Mouse (Mus musculus) forebrain, embryonic 16.5 days (tissue): ENCODE measurements around the gene Gm49416. TPM values are rescaled to one million over a fixed set of nuclear protein-coding genes. Genes with fewer than 3 reads are reported as not detected.

ENCODE experiments used
- ATAC-seq: fragments of 200-750 bp; cut with Nextera tagmentation; 2 replicates; pipeline ENCODE4 v1.8.0; 2017; ENCODE audit warnings: mild to moderate bottlenecking, moderate library complexity
- H3K27ac ChIP-seq: fragments of 300-500 bp; sonication (generic); 2 replicates; pipeline ENCODE4 v1.5.1; 2014; ENCODE audit warnings: low read length, control low read depth
- H3K27me3 ChIP-seq: fragments of 300-500 bp; sonication (generic); replicated peaks from 2 replicates; pipeline ENCODE4 v1.6.1; 2014; ENCODE audit warnings: low read length; ENCODE audit not compliant: control insufficient read depth, insufficient read depth
- H3K36me3 ChIP-seq: fragments of 300-500 bp; sonication (generic); 2 replicates; pipeline ENCODE4 v1.6.1; 2014; ENCODE audit not compliant: control insufficient read depth, insufficient read depth
- H3K4me1 ChIP-seq: fragments of 300-500 bp; sonication (generic); replicated peaks from 2 replicates; pipeline ENCODE4 v1.6.1; 2014; ENCODE audit warnings: low read length; ENCODE audit not compliant: control insufficient read depth, insufficient read depth
- H3K4me2 ChIP-seq: fragments of 300-500 bp; sonication (generic); 2 replicates; pipeline ENCODE4 v1.6.1; 2014; ENCODE audit warnings: mild to moderate bottlenecking, low read length, control low read depth
- H3K4me3 ChIP-seq: fragments of 300-500 bp; sonication (generic); replicated peaks from 2 replicates; pipeline ENCODE4 v1.5.1; 2014; ENCODE audit warnings: mild to moderate bottlenecking, low read length, control low read depth
- H3K9ac ChIP-seq: fragments of 300-500 bp; sonication (generic); replicated peaks from 2 replicates; pipeline ENCODE4 v1.6.1; 2014; ENCODE audit warnings: low read depth, low read length, control low read depth
- H3K9me3 ChIP-seq: fragments of 300-500 bp; sonication (generic); 2 replicates; pipeline ENCODE4 v1.6.1; 2016; ENCODE audit warnings: low read length; ENCODE audit not compliant: control insufficient read depth
- WGBS: fragments of 180-500 bp; shearing (Covaris S2); extraction: QIAGEN DNeasy Blood & Tissue Kit; methylation state at CpG from one replicate; pipeline ENCODE4 v1.1.7; 2014; 5-methylcytosine and 5-hydroxymethylcytosine counted together
- polyA plus RNA-seq: library from polyadenylated mRNA; unstranded; fragments of >200 nt; fragmentation: Nextera tagmentation; extraction: Ambion mirVana; gene quantifications from 2 replicates; pipeline ENCODE4 v1.2.1, GENCODE M21; 2015

The Gm49416 gene
- polyA plus RNA-seq, 1 experiment from 2014 or later: 0.34 TPM

DNA sequence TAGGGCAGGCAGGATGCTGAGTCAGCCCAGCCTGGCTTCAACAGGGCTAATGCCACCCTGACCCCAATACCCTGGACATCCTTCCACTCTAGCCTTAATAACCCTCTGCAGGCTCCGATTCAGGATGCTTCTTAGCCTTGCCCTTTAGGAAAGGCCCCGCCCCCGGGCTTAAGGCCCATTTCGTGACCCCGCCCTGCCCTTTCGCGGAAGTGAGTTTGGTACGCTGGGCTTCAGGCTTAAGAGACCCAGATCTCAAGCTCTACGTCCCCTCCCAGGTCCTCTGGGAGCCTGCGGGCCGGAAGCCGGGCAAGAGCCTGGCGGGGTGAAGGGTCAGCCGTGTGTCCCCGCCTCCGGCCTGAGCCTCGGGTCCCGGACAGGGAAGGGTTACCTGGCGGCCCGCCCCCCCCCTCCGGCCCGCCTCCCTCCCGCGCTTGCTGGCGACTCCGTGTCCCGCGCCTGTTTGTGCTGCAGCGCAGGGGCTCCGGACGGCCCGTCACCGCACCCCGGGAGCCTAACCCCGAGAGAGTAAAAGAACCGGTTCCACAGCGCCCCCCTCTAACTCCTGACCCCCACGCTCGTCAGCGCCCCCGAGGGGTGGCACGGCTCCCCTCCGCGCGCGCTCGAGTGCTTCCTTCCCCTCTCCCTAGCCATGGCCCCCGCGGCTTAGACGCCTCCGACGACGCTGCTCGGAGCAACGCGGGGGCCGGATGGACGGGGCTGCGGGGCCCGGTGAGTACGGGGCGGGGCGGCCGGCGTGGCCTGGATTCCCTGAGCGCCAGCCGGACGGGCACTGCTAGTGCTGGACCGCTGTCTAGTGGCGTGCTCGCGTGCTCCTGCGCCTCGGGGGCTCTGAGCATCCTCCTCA lies 40.7 kb downstream of the Gm49416 start, which contains the start of the genes Rom1 and Eml3:
Rom1 (minus strand) TSS at position 133 of the 865 bp plus-strand sequence.
Eml3 (plus strand) TSS at position 329 of the 865 bp plus-strand sequence.
- H3K27ac ChIP-seq: no peak within 1 kb of the TSS
- peak; percentile 61 for ATAC-seq
- under 1% methylated on average over 60 of the region's 74 CpGs for WGBS
- peaks cover 2% of the 10 kb centered on the region for H3K36me3 ChIP-seq
- peak within 1 kb of the TSS; percentile 42 for H3K4me3 ChIP-seq
- H3K4me2 ChIP-seq: peak within 1 kb of the TSS; percentile 57
- H3K9ac ChIP-seq: peak within 1 kb of the TSS; percentile 56
- peaks cover 13% of the 10 kb centered on the region for H3K4me1 ChIP-seq
- no peaks in the 10 kb centered on the region for H3K9me3 ChIP-seq
- no peaks in the 10 kb centered on the region for H3K27me3 ChIP-seq

DNA sequence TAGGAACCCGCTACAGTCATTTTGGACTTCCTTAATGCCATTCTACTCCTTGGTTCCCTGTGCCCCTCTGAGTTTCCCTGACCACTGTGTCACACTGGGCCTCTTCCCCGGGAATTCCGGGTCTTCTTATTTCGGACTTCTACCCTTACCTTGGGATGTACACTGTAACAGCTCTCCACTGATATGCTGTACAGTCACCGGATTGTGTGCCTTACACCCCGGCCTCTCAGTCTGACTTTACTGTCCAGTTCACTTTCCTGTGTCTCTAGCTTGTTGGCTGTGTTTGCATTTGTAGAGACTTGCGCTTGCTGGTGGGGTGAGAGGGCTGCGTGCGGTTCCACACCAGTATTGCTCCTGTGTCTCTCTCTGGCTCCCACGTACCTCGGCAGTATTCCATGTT lies 41.4 kb downstream of the Gm49416 start:
- WGBS: 14% methylated on average over 11 of the region's 11 CpGs
- H3K4me1 ChIP-seq: peaks cover 13% of the 10 kb centered on the region
- peak overlapping the region; percentile 56 for H3K9ac ChIP-seq
- no peaks in the 10 kb centered on the region for H3K9me3 ChIP-seq
- H3K36me3 ChIP-seq: peaks cover 2% of the 10 kb centered on the region
- no peak for ATAC-seq
- peak overlapping the region; percentile 57 for H3K4me2 ChIP-seq
- H3K27ac ChIP-seq: no peak overlapping the region
- H3K27me3 ChIP-seq: no peaks in the 10 kb centered on the region
- H3K4me3 ChIP-seq: peak overlapping the region; percentile 42

DNA sequence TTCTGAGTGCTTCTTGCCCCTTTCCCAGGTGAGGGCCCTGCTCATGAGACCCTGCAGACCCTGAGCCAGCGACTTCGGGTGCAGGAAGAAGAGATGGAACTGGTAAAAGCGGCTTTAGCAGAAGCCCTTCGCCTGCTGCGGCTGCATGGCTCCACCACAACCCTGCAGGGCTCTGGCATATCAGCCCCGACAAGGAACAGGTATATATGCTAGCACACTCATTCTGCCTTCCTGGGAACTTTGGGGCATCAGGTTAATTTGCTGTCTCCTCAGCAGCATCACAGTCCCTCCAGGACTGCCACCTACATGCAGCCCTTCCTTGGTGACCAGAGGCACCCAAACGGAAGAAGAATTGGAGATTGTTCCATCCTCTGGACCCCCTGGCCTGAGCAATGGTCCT lies 42.0 kb downstream of the Gm49416 start:
- no peak for ATAC-seq
- no peak overlapping the region; the same call in 1 of the 2 replicates for H3K4me2 ChIP-seq
- H3K27me3 ChIP-seq: no peaks in the 10 kb centered on the region
- WGBS: 84% methylated on average over 7 of the region's 7 CpGs
- H3K4me1 ChIP-seq: peaks cover 13% of the 10 kb centered on the region
- H3K36me3 ChIP-seq: peaks cover 2% of the 10 kb centered on the region
- H3K9me3 ChIP-seq: no peaks in the 10 kb centered on the region
- no peak overlapping the region for H3K4me3 ChIP-seq
- no peak overlapping the region for H3K27ac ChIP-seq
- H3K9ac ChIP-seq: no peak overlapping the region

- Histone ChIP-seq H3K9ac (no peak overlapping the region), H3K27ac (no peak overlapping the region), H3K9me3 (no peaks in the 10 kb centered on the region), H3K4me3 (no peak overlapping the region), H3K4me1 (peaks cover 7% of the 10 kb centered on the region), H3K4me2 (no peak overlapping the region), H3K36me3 (peaks cover 2% of the 10 kb centered on the region; the same call in 1 of the 2 replicates), H3K27me3 (no peaks in the 10 kb centered on the region)
- WGBS: 86% methylated on average over 2 of the region's 2 CpGs
- ATAC-seq: no peak
Observed at GRCm38 (mm10) chr19:8936736-8937135, 48.0 kb downstream of the Gm49416 start.

DNA sequence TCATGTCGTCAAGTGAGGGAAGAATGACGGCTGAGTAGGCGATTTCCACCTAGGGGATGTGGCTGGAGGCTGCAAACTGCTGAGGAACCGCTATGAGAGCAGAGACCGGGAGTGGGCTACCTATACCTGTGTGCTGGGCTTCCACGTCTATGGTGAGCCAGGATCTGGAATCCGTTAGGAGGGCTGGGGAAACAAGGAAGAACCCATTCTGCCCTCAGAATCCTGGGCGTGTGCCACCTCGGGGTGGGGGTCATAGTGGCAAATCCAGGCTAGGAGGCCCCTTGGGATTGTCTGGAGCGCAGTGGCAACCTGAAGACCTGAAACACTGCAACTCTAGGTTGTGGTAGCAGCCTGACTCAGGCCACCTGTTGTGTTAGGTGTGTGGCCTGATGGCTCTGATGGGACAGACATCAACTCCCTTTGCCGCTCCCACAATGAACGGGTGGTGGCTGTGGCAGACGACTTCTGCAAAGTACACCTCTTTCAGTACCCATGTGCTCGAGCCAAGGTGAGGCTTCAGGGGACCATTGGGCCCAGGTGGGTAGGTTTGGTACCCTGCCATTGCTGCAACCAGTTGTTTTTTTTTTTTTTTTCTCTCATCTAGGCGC lies 51.9 kb downstream of the Gm49416 start:
- H3K27ac ChIP-seq: no peak overlapping the region; the same call in 1 of the 2 replicates
- no peak overlapping the region for H3K4me2 ChIP-seq
- no peak overlapping the region for H3K4me3 ChIP-seq

GRCm38 (mm10) chr19:8941136-8941514 lies 52.4 kb downstream of the Gm49416 start:
- Histone ChIP-seq H3K4me3 (peak overlapping the region; percentile 99), H3K9me3 (no peaks in the 10 kb centered on the region), H3K9ac (peak overlapping the region; percentile 99), H3K36me3 (peaks cover 3% of the 10 kb centered on the region; the same call in 1 of the 2 replicates), H3K27ac (peak overlapping the region; percentile 96), H3K4me1 (peaks cover 30% of the 10 kb centered on the region), H3K27me3 (no peaks in the 10 kb centered on the region), H3K4me2 (peak overlapping the region; percentile 80)
- 19% methylated on average over 10 of the region's 10 CpGs for WGBS
- peak; percentile 10; the same call in 1 of the 2 replicates for ATAC-seq

More for the DNA sequence above, 51.9 kb downstream of the Gm49416 start:
- no peak for ATAC-seq
- Histone ChIP-seq H3K9me3 (no peaks in the 10 kb centered on the region), H3K36me3 (peaks cover 2% of the 10 kb centered on the region; the same call in 1 of the 2 replicates), H3K9ac (no peak overlapping the region; the same call in 1 of the 2 replicates), H3K4me1 (peaks cover 30% of the 10 kb centered on the region), H3K27me3 (no peaks in the 10 kb centered on the region)
- 81% methylated on average over 15 of the region's 15 CpGs for WGBS

- peaks cover 5% of the 10 kb centered on the region for H3K36me3 ChIP-seq
- no peaks in the 10 kb centered on the region for H3K27me3 ChIP-seq
- H3K4me2 ChIP-seq: peak within 1 kb of the TSS; percentile 80
- H3K9me3 ChIP-seq: no peaks in the 10 kb centered on the region
- peak within 1 kb of the TSS; percentile 99 for H3K4me3 ChIP-seq
- ATAC-seq: peak; percentile 96
- WGBS: under 1% methylated on average over 64 of the region's 64 CpGs
- H3K9ac ChIP-seq: peak within 1 kb of the TSS; percentile 99
- peaks cover 30% of the 10 kb centered on the region for H3K4me1 ChIP-seq
- H3K27ac ChIP-seq: peak within 1 kb of the TSS; percentile 96
Observed at GRCm38 (mm10) chr19:8941515-8942217, 52.9 kb downstream of the Gm49416 start, which contains the start of gene Mta2. Gene Mta2 (plus strand): TSS chr19:8941875.

- under 1% methylated on average over 46 of the region's 46 CpGs for WGBS
Observed at GRCm38 (mm10) chr19:8942276-8942964, 53.7 kb downstream of the Gm49416 start.

More at GRCm38 (mm10) chr19:8942276-8942964, 53.7 kb downstream of the Gm49416 start:
- peaks cover 12% of the 10 kb centered on the region for H3K36me3 ChIP-seq
- no peaks in the 10 kb centered on the region for H3K27me3 ChIP-seq
- H3K4me2 ChIP-seq: peak overlapping the region; percentile 80
- peaks cover 30% of the 10 kb centered on the region for H3K4me1 ChIP-seq
- peak overlapping the region; percentile 99 for H3K9ac ChIP-seq
- peak overlapping the region; percentile 99 for H3K4me3 ChIP-seq
- H3K27ac ChIP-seq: peak overlapping the region; percentile 96
- ATAC-seq: peak; percentile 37
- no peaks in the 10 kb centered on the region for H3K9me3 ChIP-seq
